Mouse (Mus musculus) brain, embryonic 14.5 days (tissue): Measurements from ENCODE around the gene Scaf4.

Experiments
- CTCF ChIP-seq: fragments of 200-500 bp; IDR thresholded peaks from 2 replicates; pipeline ENCODE4 v1.5.1; 2012; ENCODE audit warnings: inconsistent platforms, mild to moderate bottlenecking, moderate library complexity, borderline replicate concordance; ENCODE audit not compliant: insufficient read depth, insufficient read length; ENCODE audit errors: extremely low read depth
- POLR2A ChIP-seq: fragments of 200-500 bp; IDR thresholded peaks from 2 replicates; pipeline ENCODE4 v1.6.1; 2012; ENCODE audit warnings: mild to moderate bottlenecking, inconsistent platforms, borderline replicate concordance; ENCODE audit not compliant: poor library complexity, insufficient read depth, insufficient read length, severe bottlenecking; ENCODE audit errors: extremely low read depth

- TF ChIP-seq POLR2A (no peak), CTCF (no peak)
Measured at GRCm38 (mm10) chr16:90216414-90216813, 67.9 kb downstream of the Scaf4 start.
